Mouse (Mus musculus) liver, adult 2 months (tissue): ENCODE data around the gene Zbtb42. TPM values are rescaled to one million over a fixed set of nuclear protein-coding genes. Genes with fewer than 3 reads are reported as not detected.
A peak's percentile ranks its signal among the peaks of the same experiment; 100 is the strongest.

Source experiments
- DNase-seq: peaks from one replicate; pipeline ENCODE4 v3.0.0-alpha.2; 2011; ENCODE audit warnings: low read depth, low spot score; ENCODE audit errors: extremely low read depth
- H3K27ac ChIP-seq: fragments of 200-500 bp; replicated peaks from 2 replicates; pipeline ENCODE4 v1.5.1; 2012; ENCODE audit warnings: low read depth, mild to moderate bottlenecking, control low read depth, inconsistent platforms, low read length; ENCODE audit not compliant: insufficient read depth
- H3K27me3 ChIP-seq: fragments of 200-500 bp; 2 replicates; pipeline ENCODE4 v1.6.1; 2012; ENCODE audit warnings: mild to moderate bottlenecking, moderate library complexity, low read length, inconsistent platforms; ENCODE audit not compliant: control insufficient read depth, insufficient read depth
- H3K36me3 ChIP-seq: fragments of 200-500 bp; 2 replicates; pipeline ENCODE4 v1.6.1; 2012; ENCODE audit warnings: low read length, inconsistent platforms; ENCODE audit not compliant: control insufficient read depth, insufficient read depth
- H3K4me1 ChIP-seq: fragments of 200-500 bp; 2 replicates; pipeline ENCODE4 v1.6.1; 2011; ENCODE audit warnings: low read length; ENCODE audit not compliant: control insufficient read depth, insufficient read depth
- H3K4me3 ChIP-seq: fragments of 200-500 bp; 2 replicates; pipeline ENCODE4 v1.5.1; 2011; ENCODE audit warnings: low read depth, mild to moderate bottlenecking, control low read depth, low read length, moderate library complexity; ENCODE audit not compliant: insufficient read depth
- H3K79me2 ChIP-seq: fragments of 200-500 bp; 2 replicates; pipeline ENCODE4 v1.6.1; 2012; ENCODE audit warnings: inconsistent platforms, mild to moderate bottlenecking, low read length, moderate library complexity; ENCODE audit not compliant: control insufficient read depth, insufficient read depth
- H3K9ac ChIP-seq: fragments of 200-500 bp; 2 replicates; pipeline ENCODE4 v1.6.1; 2012; ENCODE audit warnings: low read depth, mild to moderate bottlenecking, control low read depth, inconsistent platforms, low read length
- CTCF ChIP-seq: fragments of 200-500 bp; IDR thresholded peaks from 2 replicates; pipeline ENCODE4 v1.5.1; 2011; ENCODE audit warnings: low read depth, low read length, control low read depth
- POLR2A ChIP-seq: fragments of 200-500 bp; IDR thresholded peaks from 2 replicates; pipeline ENCODE4 v1.6.1; 2011; ENCODE audit warnings: low read length, control low read depth; ENCODE audit not compliant: insufficient read depth; ENCODE audit errors: extremely low read depth
- WGBS: fragments of 180-500 bp; shearing (Covaris S2); methylation state at CpG from one replicate; pipeline ENCODE4 v1.1.7; 2018; 5-methylcytosine and 5-hydroxymethylcytosine counted together
- polyA plus RNA-seq: library from polyadenylated mRNA; depleted of rRNA; stranded (reverse); fragments of >200 nt; gene quantifications from 2 replicates; pipeline ENCODE4 v1.2.3, GENCODE M21; 2012
- total RNA-seq: library from RNA; depleted of rRNA; stranded (reverse); fragments of >200 nt; gene quantifications from 2 replicates; pipeline ENCODE4 v1.2.3, GENCODE M21; 2014

Gene Zbtb42
- total and polyA plus RNA-seq, 2 experiments, result 0.83 to 7.9 TPM

GRCm38 (mm10) chr12:112632084-112632777 lies 46.4 kb upstream of the Zbtb42 start:
- H3K4me1 ChIP-seq, result peaks cover 22% of the 10 kb centered on the region

GRCm38 (mm10) chr12:112632907-112633306 lies 45.7 kb upstream of the Zbtb42 start:
- WGBS, result 75% methylated on average over 5 of the region's 5 CpGs
- no peaks in the 10 kb centered on the region for H3K27me3 ChIP-seq
- TF ChIP-seq CTCF (no peak), POLR2A (no peak)
- DNase-seq, result no peak
- H3K79me2 ChIP-seq, result no peaks in the 10 kb centered on the region
- no peak overlapping the region for H3K9ac ChIP-seq
- H3K36me3 ChIP-seq, result no peaks in the 10 kb centered on the region
- H3K4me1 ChIP-seq, result peaks cover 22% of the 10 kb centered on the region
- H3K27ac ChIP-seq, result no peak overlapping the region; the same call in 1 of the 2 replicates
- no peak overlapping the region for H3K4me3 ChIP-seq

More at GRCm38 (mm10) chr12:112632084-112632777, 46.4 kb upstream of the Zbtb42 start:
- Histone ChIP-seq H3K9ac (no peak overlapping the region), H3K27ac (no peak overlapping the region; the same call in 1 of the 2 replicates), H3K27me3 (no peaks in the 10 kb centered on the region), H3K79me2 (no peaks in the 10 kb centered on the region), H3K36me3 (no peaks in the 10 kb centered on the region), H3K4me3 (no peak overlapping the region)
- no peak for DNase-seq
- 71% methylated on average over 11 of the region's 11 CpGs for WGBS
- TF ChIP-seq POLR2A (no peak), CTCF (no peak)

DNA sequence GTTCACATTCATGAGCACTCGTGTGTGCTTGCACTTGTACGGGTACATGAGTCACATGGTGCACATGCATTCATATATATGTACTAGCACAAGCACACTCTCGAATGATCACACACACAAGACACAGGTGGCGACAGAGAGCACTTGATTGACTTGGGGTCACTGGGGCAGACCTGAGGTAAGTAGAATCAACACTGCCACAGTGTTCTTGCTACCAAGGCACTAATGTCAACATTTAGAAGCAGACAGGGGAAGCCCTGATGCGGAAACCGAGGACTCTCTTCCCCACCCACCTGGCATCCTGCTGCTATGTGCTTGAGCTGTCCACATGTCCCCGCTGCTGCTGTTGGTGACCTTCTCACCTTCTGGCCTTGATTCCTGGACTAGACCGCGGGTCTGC lies 44.9 kb upstream of the Zbtb42 start:
- WGBS, result 36% methylated on average over 9 of the region's 9 CpGs
- H3K9ac ChIP-seq, result no peak overlapping the region
- no peaks in the 10 kb centered on the region for H3K79me2 ChIP-seq
- no peaks in the 10 kb centered on the region for H3K36me3 ChIP-seq
- DNase-seq, result peak; percentile 42
- H3K27ac ChIP-seq, result no peak overlapping the region
- H3K4me1 ChIP-seq, result peaks cover 22% of the 10 kb centered on the region
- no peak for TF ChIP-seq POLR2A
- no peak; the same call in 1 of the 2 replicates for TF ChIP-seq CTCF
- no peaks in the 10 kb centered on the region for H3K27me3 ChIP-seq
- H3K4me3 ChIP-seq, result no peak overlapping the region

DNA sequence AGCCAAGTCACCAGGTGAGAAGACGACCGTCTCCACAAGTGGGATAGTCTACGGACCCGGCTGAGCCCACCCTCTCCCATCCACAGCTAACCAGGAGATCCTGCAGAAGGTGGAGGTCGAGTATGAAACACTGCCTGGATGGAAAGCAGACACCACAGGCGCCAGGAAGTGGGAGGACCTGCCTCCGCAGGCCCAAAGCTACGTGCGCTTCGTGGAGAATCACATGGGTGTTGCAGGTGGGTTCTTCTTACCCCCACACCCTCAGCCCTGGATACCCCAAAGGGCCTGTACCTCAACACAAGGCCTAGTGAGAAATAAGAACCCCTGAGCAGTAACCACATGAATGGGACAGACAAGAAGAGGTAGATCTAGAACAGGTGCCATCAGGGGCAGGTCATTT lies 39.1 kb upstream of the Zbtb42 start:
- Histone ChIP-seq H3K27ac (no peak overlapping the region), H3K4me1 (peaks cover 9% of the 10 kb centered on the region), H3K79me2 (no peaks in the 10 kb centered on the region), H3K4me3 (no peak overlapping the region), H3K27me3 (no peaks in the 10 kb centered on the region), H3K36me3 (no peaks in the 10 kb centered on the region), H3K9ac (no peak overlapping the region)
- DNase-seq, result no peak
- TF ChIP-seq CTCF (no peak), POLR2A (no peak)
- 94% methylated on average over 10 of the region's 10 CpGs for WGBS

- Histone ChIP-seq H3K4me1 (peaks cover 13% of the 10 kb centered on the region), H3K27me3 (no peaks in the 10 kb centered on the region), H3K79me2 (no peaks in the 10 kb centered on the region), H3K4me3 (no peak overlapping the region), H3K9ac (no peak overlapping the region), H3K36me3 (no peaks in the 10 kb centered on the region), H3K27ac (no peak overlapping the region)
- no peak for TF ChIP-seq CTCF
- no peak for TF ChIP-seq POLR2A
- no peak for DNase-seq
- 91% methylated on average over 6 of the region's 6 CpGs for WGBS
Observed at GRCm38 (mm10) chr12:112643126-112643525, 35.5 kb upstream of the Zbtb42 start.

GRCm38 (mm10) chr12:112644180-112644854 lies 34.3 kb upstream of the Zbtb42 start, which contains the start of gene Siva1:
TSS of gene Siva1 (plus strand) at chr12:112644679.
- peak within 1 kb of the TSS; percentile 70 for H3K4me3 ChIP-seq
- no peaks in the 10 kb centered on the region for H3K36me3 ChIP-seq
- H3K27me3 ChIP-seq, result no peaks in the 10 kb centered on the region
- peak; percentile 93 for DNase-seq
- H3K9ac ChIP-seq, result peak within 1 kb of the TSS; percentile 72
- H3K4me1 ChIP-seq, result peaks cover 13% of the 10 kb centered on the region
- TF ChIP-seq CTCF, result no peak
- H3K27ac ChIP-seq, result peak within 1 kb of the TSS; percentile 19; the same call in 1 of the 2 replicates
- 1% methylated on average over 45 of the region's 46 CpGs for WGBS
- H3K79me2 ChIP-seq, result no peaks in the 10 kb centered on the region
